Mouse (Mus musculus): ENCODE data around the gene Mapkapk5.

Gene Mapkapk5

GRCm38 (mm10) chr5:121484801-121485200 lies 60.9 kb downstream of the Mapkapk5 start:
- DNase-seq = no peak

GRCm38 (mm10) chr5:121477680-121478079 lies 68.0 kb downstream of the Mapkapk5 start:
- peak; percentile 42 for DNase-seq

GRCm38 (mm10) chr5:121476040-121476439 lies 69.7 kb downstream of the Mapkapk5 start:
- no peak for DNase-seq
